12 mouse cellular contexts compared by ENCODE assay signal in genomic region chr8:10994390-10994954, GRCm38 (mm10). TPM values are rescaled to one million over a fixed set of nuclear protein-coding genes. Genes with fewer than 3 reads are reported as not detected.
DNase-seq lines count a peak whose midpoint lies in the region; ATAC-seq and TF ChIP-seq lines count a peak whose summit lies in the region.
"Had no signal": no experiment of that assay in that cellular context is flagged by ENCODE, and none has a peak within 500 bp of the region (broad histone marks: within the 10 kb centered on the region; RNA-seq: fewer than 3 reads in every experiment).

No protein-coding gene starts in this region.

- 85% methylated on average over 6 of the region's 6 CpGs for WGBS in heart, embryonic 13.5 days
- 89% methylated on average over 6 of the region's 6 CpGs for WGBS in heart, adult 2 months
- 86% methylated on average over 6 of the region's 6 CpGs for WGBS in liver, embryonic 15.5 days (ENCODE audit: insufficient replicate concordance)
- 99% methylated on average over 6 of the region's 6 CpGs for WGBS in midbrain, embryonic 13.5 days

- ATAC-seq in heart, embryonic 13.5 days (ENCODE audit: extremely low read depth, insufficient number of reproducible peaks, low FRiP score, low TSS enrichment), result no peak
- ATAC-seq in liver, embryonic 15.5 days (ENCODE audit: insufficient read depth), result no peak
- ATAC-seq in midbrain, embryonic 13.5 days, result no peak
- ATAC-seq: forebrain, embryonic 14.5 days had no signal

- intact Hi-C loops in heart, adult 2 months (cut with DNase I), result no loop called here

- no peak for DNase-seq in heart, adult 2 months
- DNase-seq in ZHBTc4 (ENCODE audit: low read depth, low spot score), result peak; percentile 30
- no peak for DNase-seq in spleen, adult 12 weeks (ENCODE audit: low spot score)
- no peak for DNase-seq in left cerebral cortex, adult 11 months (ENCODE audit: low spot score)
- DNase-seq: cerebellum, adult 11-12 months; kidney, postnatal 10 days had no signal

- H3K9ac ChIP-seq in heart, embryonic 13.5 days, result peak overlapping the region; percentile 52
- H3K9ac ChIP-seq in heart, adult 2 months (ENCODE audit: low read depth, low read length), result no peak overlapping the region
- no peak overlapping the region for H3K9ac ChIP-seq in liver, embryonic 15.5 days
- H3K9ac ChIP-seq in midbrain, embryonic 13.5 days (replicated peaks), result no peak overlapping the region
- H3K9ac ChIP-seq: neural tube, embryonic 12.5 days had no signal

- H3K27me3 ChIP-seq in heart, embryonic 13.5 days (replicated peaks), result no peaks in the 10 kb centered on the region
- H3K27me3 ChIP-seq in heart, adult 2 months (ENCODE audit: control insufficient read depth, insufficient read depth, low read length), result no peaks in the 10 kb centered on the region
- H3K27me3 ChIP-seq in C2C12 (ENCODE audit: control insufficient read depth, insufficient read depth, insufficient read length), result no peaks in the 10 kb centered on the region
- H3K27me3 ChIP-seq in liver, embryonic 15.5 days, result no peaks in the 10 kb centered on the region
- H3K27me3 ChIP-seq in midbrain, embryonic 13.5 days, result no peaks in the 10 kb centered on the region
- H3K27me3 ChIP-seq: neural tube, embryonic 12.5 days had no signal

- H3K4me3 ChIP-seq in heart, embryonic 13.5 days, result no peak overlapping the region
- no peak overlapping the region for H3K4me3 ChIP-seq in heart, adult 2 months
- no peak overlapping the region for H3K4me3 ChIP-seq in C2C12 (ENCODE audit: insufficient read depth, poor library complexity, severe bottlenecking)
- H3K4me3 ChIP-seq in liver, embryonic 15.5 days (replicated peaks), result no peak overlapping the region
- no peak overlapping the region for H3K4me3 ChIP-seq in midbrain, embryonic 13.5 days (replicated peaks)
- H3K4me3 ChIP-seq: neural tube, embryonic 12.5 days had no signal

- H3K9me3 ChIP-seq in heart, embryonic 13.5 days, result no peaks in the 10 kb centered on the region
- no peaks in the 10 kb centered on the region for H3K9me3 ChIP-seq in liver, embryonic 15.5 days (replicated peaks)
- no peaks in the 10 kb centered on the region for H3K9me3 ChIP-seq in midbrain, embryonic 13.5 days

- no peak for TF ChIP-seq CTCF in heart, adult 2 months (IDR thresholded peaks at IDR 0.05)
- TF ChIP-seq CTCF in C2C12 (IDR thresholded peaks at IDR 0.05; ENCODE audit: control insufficient read depth, insufficient read depth, insufficient read length), result no peak

- H3K36me3 ChIP-seq in heart, embryonic 13.5 days, result peaks cover 24% of the 10 kb centered on the region
- no peaks in the 10 kb centered on the region for H3K36me3 ChIP-seq in heart, adult 2 months (ENCODE audit: control insufficient read depth, insufficient read depth, low read length)
- H3K36me3 ChIP-seq in C2C12 (ENCODE audit: control insufficient read depth, insufficient read depth), result peaks cover 3% of the 10 kb centered on the region
- peaks cover 52% of the 10 kb centered on the region for H3K36me3 ChIP-seq in liver, embryonic 15.5 days (replicated peaks)
- H3K36me3 ChIP-seq in midbrain, embryonic 13.5 days, result peaks cover 20% of the 10 kb centered on the region

- no peak overlapping the region for H3ac ChIP-seq in C2C12 (ENCODE audit: control insufficient read depth, insufficient read length, low read depth)

- TF ChIP-seq EP300 in heart, adult 2 months (IDR thresholded peaks at IDR 0.05; ENCODE audit: insufficient read depth, low read depth, low read length), result no peak

- peaks cover 84% of the 10 kb centered on the region for H3K4me1 ChIP-seq in heart, embryonic 13.5 days
- peaks cover 10% of the 10 kb centered on the region for H3K4me1 ChIP-seq in heart, adult 2 months (ENCODE audit: control insufficient read depth, insufficient read depth, low read length)
- peaks cover 94% of the 10 kb centered on the region for H3K4me1 ChIP-seq in liver, embryonic 15.5 days (replicated peaks)
- H3K4me1 ChIP-seq in midbrain, embryonic 13.5 days (replicated peaks), result peaks cover 74% of the 10 kb centered on the region

- H3K79me2 ChIP-seq in heart, adult 2 months (replicated peaks; ENCODE audit: control insufficient read depth, insufficient read depth, low read length), result no peaks in the 10 kb centered on the region; the same call in 1 of the 2 replicates
- peaks cover 6% of the 10 kb centered on the region for H3K79me2 ChIP-seq in C2C12 (ENCODE audit: control insufficient read depth, insufficient read depth)

- H3K79me3 ChIP-seq in C2C12 (ENCODE audit: low read depth), result no peaks in the 10 kb centered on the region

- H3K27ac ChIP-seq in heart, embryonic 13.5 days (replicated peaks), result no peak overlapping the region
- H3K27ac ChIP-seq in heart, adult 2 months, result no peak overlapping the region
- peak overlapping the region; percentile 71; the same call in 1 of the 2 replicates for H3K27ac ChIP-seq in liver, embryonic 15.5 days (replicated peaks)
- H3K27ac ChIP-seq in midbrain, embryonic 13.5 days, result no peak overlapping the region
- H3K27ac ChIP-seq: neural tube, embryonic 12.5 days had no signal

- H3K4me2 ChIP-seq in heart, embryonic 13.5 days, result peak overlapping the region; percentile 37
- 0 out of 2 replicates have a peak overlapping the region, but pooled peaks have one; percentile 15 for H3K4me2 ChIP-seq in liver, embryonic 15.5 days
- H3K4me2 ChIP-seq in midbrain, embryonic 13.5 days (replicated peaks), result no peak overlapping the region
- H3K4me2 ChIP-seq: neural tube, embryonic 12.5 days had no signal

- no peak for TF ChIP-seq POLR2A in heart, adult 2 months (IDR thresholded peaks at IDR 0.05; ENCODE audit: insufficient read depth, low read depth, low read length)

TF ChIP-seq in C2C12, 6 proteins besides CTCF, POLR2A, EP300 and RAD21:
- TF ChIP-seq USF1 (IDR thresholded peaks at IDR 0.05; ENCODE audit: low read depth) (no peak), MYOD1 (IDR thresholded peaks at IDR 0.05; ENCODE audit: control insufficient read depth, insufficient read length, low read depth) (peak; percentile 89)

RNA-seq across cellular contexts. Expression of gene Irs2, which starts 13.8 kb away (rescaled TPM):
- polyA plus RNA-seq in heart, embryonic 13.5 days (2015; fragmentation: Nextera tagmentation; extraction: Ambion mirVana), result 3.0 and 3.2 TPM in 2 replicates
- 10 to 100 TPM; 13.5 to 19.0 TPM for total RNA-seq in heart, adult 2 months (2021)
- 4.5 TPM in 2 replicates for polyA plus RNA-seq in heart, adult 2 months (2012; rRNA removed)
- polyA plus RNA-seq in C2C12 (2012; fragmentation: generic; extraction: Trizol), result 2.3 TPM
- 4.0 and 5.2 TPM in 2 replicates for polyA plus RNA-seq in liver, embryonic 15.5 days (2015; fragmentation: Nextera tagmentation; extraction: Ambion mirVana)
- 5.6 and 5.9 TPM in 2 replicates for polyA plus RNA-seq in midbrain, embryonic 13.5 days (2015; fragmentation: Nextera tagmentation; extraction: Ambion mirVana)
